Mouse (Mus musculus) ES-E14 (cell line): ENCODE data around the gene Gstm3. TPM values are rescaled to one million over a fixed set of nuclear protein-coding genes. Genes with fewer than 3 reads are reported as not detected.
"Not testable (repeated sequence)": the region's sequence is repeated elsewhere in the genome, so short reads cannot be mapped to it uniquely, and the experiment has no call there.

Source experiments
- DNase-seq: peaks from one replicate; pipeline ENCODE4 v3.0.0-alpha.2; 2013; ENCODE audit warnings: low read depth, low spot score
- H3K27ac ChIP-seq: 2 replicates; pipeline ENCODE4 v1.5.1; 2012; ENCODE audit warnings: low read depth, mild to moderate bottlenecking, low read length, moderate library complexity, mixed read lengths; ENCODE audit not compliant: poor library complexity, insufficient read depth, severe bottlenecking
- H3K36me3 ChIP-seq: 2 replicates; pipeline ENCODE4 v1.6.1; 2012; ENCODE audit warnings: mild to moderate bottlenecking, low read length, moderate library complexity, mixed read lengths; ENCODE audit not compliant: control insufficient read depth, poor library complexity, insufficient read depth, severe bottlenecking
- H3K4me1 ChIP-seq, 2 experiments: fragments of 150-350 bp in 1 of 2; sonication (generic) in 1 of 2; 2 replicates each; pipeline ENCODE4 v1.6.1; 2012; ENCODE audit warnings: low read length in 2 of 2, mild to moderate bottlenecking in 1 of 2, mixed read lengths in 1 of 2; ENCODE audit not compliant: control insufficient read depth in 2 of 2, insufficient read depth in 2 of 2, poor library complexity in 1 of 2
- H3K4me3 ChIP-seq, 2 experiments: fragments of 150-350 bp in 1 of 2; sonication (generic) in 1 of 2; 2 replicates each; pipeline ENCODE4 v1.5.1; 2012; ENCODE audit warnings: low read length in 2 of 2, low read depth in 1 of 2, mild to moderate bottlenecking in 1 of 2, mixed read lengths in 1 of 2; ENCODE audit not compliant: insufficient read depth in 1 of 2, poor library complexity in 1 of 2, severe bottlenecking in 1 of 2
- H3K9ac ChIP-seq: 2 replicates; pipeline ENCODE4 v1.6.1; 2012; ENCODE audit warnings: low read depth, mild to moderate bottlenecking, low read length, mixed read lengths; ENCODE audit not compliant: poor library complexity, insufficient read depth, severe bottlenecking
- H3K9me3 ChIP-seq: fragments of 150-350 bp; sonication (generic); 2 replicates; pipeline ENCODE4 v1.6.1; 2012; ENCODE audit warnings: low read depth, mild to moderate bottlenecking, low read length; ENCODE audit not compliant: control insufficient read depth, insufficient read depth
- CHD2 ChIP-seq: IDR thresholded peaks from 2 replicates; pipeline ENCODE4 v1.6.1; 2014; ENCODE audit warnings: mild to moderate bottlenecking, low read depth, low read length, inconsistent platforms
- HCFC1 ChIP-seq: IDR thresholded peaks from 2 replicates; pipeline ENCODE4 v1.6.1; 2012; ENCODE audit warnings: low read length, inconsistent platforms, borderline replicate concordance; ENCODE audit not compliant: insufficient read depth
- MAFK ChIP-seq: IDR thresholded peaks from 2 replicates; pipeline ENCODE4 v1.6.1; 2014; ENCODE audit warnings: mild to moderate bottlenecking, low read depth, low read length, inconsistent platforms; ENCODE audit not compliant: insufficient read depth
- ZC3H11A ChIP-seq: IDR thresholded peaks from 2 replicates; pipeline ENCODE4 v1.6.1; 2012; ENCODE audit warnings: low read depth, mild to moderate bottlenecking, inconsistent platforms, low read length, borderline replicate concordance
- ZNF384 ChIP-seq: IDR thresholded peaks from 2 replicates; pipeline ENCODE4 v1.6.1; 2012; ENCODE audit warnings: low read depth, low read length, inconsistent platforms
- in situ Hi-C, 2 experiments: fragments of 600-800 bp; cut with MboI; formaldehyde crosslinking; loops; one replicate each; pipeline ENCODE4 v1.15.1; 2025; ENCODE audit warnings: low sequenced_read_pairs in 2 of 2, inconsistent platforms in 1 of 2; ENCODE audit not compliant: unreplicated experiment in 2 of 2
- total RNA-seq: library from RNA; depleted of rRNA; stranded (reverse); fragments of 300-350 nt; gene quantifications from 2 replicates; pipeline ENCODE4 v1.2.3, GENCODE M21; 2012

Gstm3 gene
- total RNA-seq, 1 experiment, result not detected

DNA sequence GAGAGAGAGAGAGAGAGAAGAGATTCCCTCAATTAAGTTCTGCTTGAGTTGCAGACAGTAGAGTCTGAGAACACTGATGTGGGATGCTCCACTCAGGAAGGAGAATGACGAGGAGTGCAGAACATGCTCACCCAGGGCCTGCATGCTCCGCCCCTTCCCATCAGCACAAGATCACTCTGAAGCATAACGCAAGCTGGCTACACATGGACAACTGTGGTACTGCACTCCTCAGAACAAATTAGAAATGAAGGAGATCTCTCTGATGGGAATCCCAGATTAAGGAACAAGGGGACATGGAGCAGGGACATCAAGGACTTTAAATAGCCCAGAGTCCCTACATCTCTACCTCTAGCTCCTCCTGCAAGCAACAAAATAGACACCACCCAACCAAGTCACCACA is 12.2 kb upstream of the Gstm3 start:
- Histone ChIP-seq H3K27ac (no peak overlapping the region), H3K9ac (no peak overlapping the region), H3K4me3 (no peak overlapping the region), H3K9me3 (no peaks in the 10 kb centered on the region), H3K4me1 (peaks cover 0 to 4% of the 10 kb centered on the region in 2 experiments; a peak in 1 of 4 replicates), H3K36me3 (peaks cover 2% of the 10 kb centered on the region; the same call in 1 of the 2 replicates)
- no peak for TF ChIP-seq CHD2
- no peak for TF ChIP-seq ZC3H11A
- DNase-seq, result no peak
- in situ Hi-C loops, result no loop called here

DNA sequence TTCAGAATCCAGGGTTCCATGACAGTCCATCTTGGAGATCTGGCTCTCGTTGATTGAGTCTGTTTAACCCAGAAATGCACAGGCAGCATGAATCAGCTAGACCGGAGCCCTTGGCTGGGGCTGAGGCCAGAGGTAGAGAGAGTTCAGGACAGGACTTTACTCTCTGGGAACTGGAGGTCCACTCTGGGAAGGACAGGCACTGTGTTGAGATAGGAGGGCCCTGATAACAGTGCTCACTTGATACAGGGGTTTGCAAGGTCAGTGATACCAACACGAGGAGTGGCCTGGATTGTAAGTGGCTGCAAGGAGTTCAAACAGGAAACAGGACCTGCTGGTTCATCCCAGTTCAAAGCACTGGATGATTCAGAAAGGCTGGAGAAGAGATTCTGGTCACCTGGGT is 8.6 kb upstream of the Gstm3 start:
- no peaks in the 10 kb centered on the region for H3K4me1 ChIP-seq
- TF ChIP-seq HCFC1 (no peak), MAFK (no peak), CHD2 (no peak), ZC3H11A (no peak), ZNF384 (no peak)
- H3K36me3 ChIP-seq, result no peaks in the 10 kb centered on the region
- H3K4me3 ChIP-seq, result no peak overlapping the region
- no peak for DNase-seq
- in situ Hi-C loops, result no loop called here
- no peak overlapping the region for H3K27ac ChIP-seq
- no peak overlapping the region for H3K9ac ChIP-seq
- H3K9me3 ChIP-seq, result no peaks in the 10 kb centered on the region

DNA sequence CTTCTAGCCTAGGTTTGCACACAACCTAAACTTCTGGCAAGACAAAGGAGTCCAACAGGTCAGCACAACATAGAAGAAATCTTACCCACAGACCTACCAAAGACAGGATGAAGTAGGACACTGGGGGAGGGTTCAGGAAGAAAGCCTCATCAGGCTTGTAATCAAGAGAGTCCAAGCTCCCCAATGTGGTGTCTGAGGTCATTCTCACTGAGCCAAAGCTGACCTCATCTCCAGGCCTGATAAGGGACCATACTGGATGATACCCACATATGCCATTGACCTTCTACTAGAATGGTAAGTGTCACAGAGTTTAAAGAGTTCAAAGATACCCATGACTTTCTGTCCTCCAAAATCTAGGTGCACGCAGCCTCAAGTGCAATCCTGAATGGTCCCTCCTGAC is 5.2 kb upstream of the Gstm3 start:
- H3K27ac ChIP-seq, result no peak overlapping the region
- TF ChIP-seq ZNF384 (no peak), ZC3H11A (no peak), HCFC1 (no peak), MAFK (no peak), CHD2 (no peak)
- in situ Hi-C loops, result no loop called here

DNA sequence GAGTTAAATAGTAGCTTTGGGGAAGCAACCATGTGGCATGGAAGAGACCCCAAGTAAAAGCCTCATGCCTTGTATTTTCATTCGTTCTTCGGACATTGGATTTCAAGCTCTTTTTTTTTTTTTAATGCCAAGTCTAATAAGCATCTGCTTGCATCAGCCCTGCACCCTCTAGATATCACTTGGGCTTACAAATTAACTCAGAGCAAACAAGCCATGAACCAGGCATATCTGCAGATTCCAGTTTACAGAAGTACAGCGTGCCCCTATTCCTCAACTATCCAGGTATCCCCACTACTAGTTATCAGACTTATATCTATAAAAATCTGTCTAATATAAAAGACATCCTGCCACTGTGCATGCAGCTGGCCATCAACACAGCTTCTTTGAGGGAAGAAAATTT is 3.0 kb upstream of the Gstm3 start:
- H3K4me1 ChIP-seq, result peaks cover 0 to 9% of the 10 kb centered on the region in 2 experiments; a peak in 2 of 4 replicates
- H3K27ac ChIP-seq, result no peak overlapping the region
- H3K9ac ChIP-seq, result no peak overlapping the region
- DNase-seq, result no peak
- H3K9me3 ChIP-seq, result no peaks in the 10 kb centered on the region
- no peaks in the 10 kb centered on the region for H3K36me3 ChIP-seq
- in situ Hi-C loops, result no loop called here
- no peak for TF ChIP-seq ZNF384
- TF ChIP-seq ZC3H11A, result no peak
- TF ChIP-seq HCFC1, result no peak
- no peak for TF ChIP-seq MAFK
- no peak for TF ChIP-seq CHD2
- no peak overlapping the region for H3K4me3 ChIP-seq

More for the DNA sequence above, 5.2 kb upstream of the Gstm3 start:
- no peak overlapping the region for H3K9ac ChIP-seq
- no peaks in the 10 kb centered on the region for H3K9me3 ChIP-seq
- no peak for DNase-seq
- no peak overlapping the region for H3K4me3 ChIP-seq
- H3K36me3 ChIP-seq, result no peaks in the 10 kb centered on the region
- H3K4me1 ChIP-seq, result peaks cover 0 to under 1% of the 10 kb centered on the region in 2 experiments; a peak in 2 of 4 replicates

DNA sequence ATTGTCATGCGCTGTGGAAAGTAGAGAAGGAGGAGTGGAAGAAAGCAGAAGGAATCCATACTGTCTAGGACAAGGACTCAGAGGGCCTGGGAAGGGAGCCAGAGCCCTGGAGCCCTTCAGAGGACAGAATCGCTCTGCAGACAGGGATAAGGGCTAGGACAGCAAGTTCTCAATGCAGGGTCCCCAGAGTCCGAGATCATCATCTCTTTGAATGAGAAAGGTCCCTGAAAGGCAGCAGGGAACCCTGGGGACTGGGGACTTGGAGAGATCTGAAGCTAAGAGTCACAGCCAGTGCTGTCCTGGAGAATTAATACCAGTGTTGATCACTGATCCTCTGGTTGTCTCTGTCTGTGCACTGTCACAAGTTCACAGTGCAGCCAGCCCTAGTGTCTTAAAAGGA is 2.0 kb upstream of the Gstm3 start:
- H3K27ac ChIP-seq, in situ Hi-C loops, H3K4me3 ChIP-seq, H3K9ac ChIP-seq, H3K9me3 ChIP-seq, DNase-seq, H3K36me3 ChIP-seq: not testable (repeated sequence)
- peaks cover 0 to 11% of the 10 kb centered on the region in 2 experiments; a peak in 2 of 4 replicates for H3K4me1 ChIP-seq
